Mouse (Mus musculus): ENCODE results near the gene Itpkb. TPM values are rescaled to one million over a fixed set of nuclear protein-coding genes. Genes with fewer than 3 reads are reported as not detected.

The Itpkb gene
- polyA plus RNA-seq, 1 experiment from 2014 or later: 17.6 TPM

DNA sequence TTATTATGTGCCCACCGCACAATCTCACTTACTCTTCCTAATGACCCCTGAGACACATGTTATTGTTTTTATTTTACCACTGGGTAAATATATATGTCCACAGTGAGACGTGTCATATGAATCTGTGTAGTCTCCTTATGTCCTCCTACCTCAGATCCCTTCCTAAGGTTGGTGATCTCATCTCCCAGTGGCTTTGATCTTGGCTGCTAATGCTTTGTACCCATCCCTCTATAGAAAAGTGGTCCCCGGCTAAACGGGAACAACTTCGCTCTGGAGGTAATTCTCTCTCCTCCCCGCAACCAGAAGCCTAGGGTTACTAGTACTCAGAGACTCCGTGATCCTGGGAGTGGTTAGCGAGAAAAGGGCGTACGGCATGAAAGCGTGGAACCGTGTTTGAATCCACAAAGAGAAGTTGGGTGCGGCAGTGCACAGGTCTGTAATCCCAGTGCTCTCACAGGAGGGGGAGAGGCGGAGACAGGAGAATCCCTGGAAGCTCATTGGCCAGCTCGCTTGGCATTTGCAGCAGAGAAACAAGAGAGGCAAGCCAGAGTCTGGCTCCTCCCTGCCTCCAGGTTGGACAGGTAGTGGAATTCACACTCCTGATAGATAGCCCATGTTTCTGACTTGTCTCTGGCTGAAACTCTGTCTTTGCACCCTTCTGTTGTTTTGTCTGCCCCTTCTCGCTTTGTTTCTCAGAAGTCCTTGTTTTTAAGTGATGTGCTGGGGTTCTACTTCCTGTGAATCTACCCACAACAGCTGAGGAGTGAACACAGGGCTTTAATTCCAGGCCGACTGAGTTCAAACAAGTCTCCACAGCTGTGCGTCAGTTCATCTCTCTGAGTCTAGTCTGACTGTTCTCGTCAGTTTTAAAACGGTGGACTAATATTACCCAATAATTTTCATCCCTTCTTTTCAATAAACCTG, 16.5 kb upstream of the Itpkb start:
- DNase-seq (ENCODE audit: low spot score): peak; percentile 86

DNA sequence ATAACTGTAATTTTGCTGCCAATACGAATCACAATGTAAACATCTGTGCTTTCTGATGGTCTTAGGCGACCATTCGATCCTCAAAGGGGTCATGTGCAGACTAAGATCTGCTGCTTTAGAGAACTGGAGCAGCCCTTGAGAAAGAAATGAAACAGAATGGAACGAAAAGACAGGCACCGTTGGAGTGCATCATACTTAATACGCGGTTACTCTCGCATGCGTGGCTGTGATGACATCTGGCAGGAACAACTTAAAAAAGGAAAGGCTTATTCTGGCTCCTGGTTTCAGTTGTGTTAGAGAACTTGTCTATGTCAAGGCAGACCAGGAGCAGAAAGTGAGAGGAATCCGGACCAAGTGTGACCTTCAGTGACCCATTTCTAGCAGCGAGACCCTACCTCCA, 15.6 kb upstream of the Itpkb start:
- DNase-seq (ENCODE audit: low spot score): peak; percentile 53

DNA sequence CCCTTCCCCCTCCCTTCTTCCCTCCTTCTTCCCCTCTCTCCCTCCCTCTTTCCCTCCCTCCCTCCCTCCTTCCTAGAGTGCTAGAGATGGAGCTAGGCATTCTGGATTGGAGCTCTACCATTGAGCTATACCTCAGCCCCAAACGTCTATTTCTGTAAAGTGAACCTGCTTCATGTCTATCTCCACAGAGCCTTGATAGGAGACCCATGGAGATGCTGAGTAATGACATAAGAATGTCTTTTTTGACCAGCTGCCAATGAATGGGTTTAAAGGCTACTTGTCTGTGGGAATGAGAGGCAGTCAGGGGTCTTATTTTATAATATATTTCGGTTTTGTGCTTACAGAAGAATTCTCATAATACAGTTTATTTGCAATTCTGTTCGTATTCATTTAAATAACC, 15.2 kb upstream of the Itpkb start:
- no peak for DNase-seq (ENCODE audit: low spot score)

DNA sequence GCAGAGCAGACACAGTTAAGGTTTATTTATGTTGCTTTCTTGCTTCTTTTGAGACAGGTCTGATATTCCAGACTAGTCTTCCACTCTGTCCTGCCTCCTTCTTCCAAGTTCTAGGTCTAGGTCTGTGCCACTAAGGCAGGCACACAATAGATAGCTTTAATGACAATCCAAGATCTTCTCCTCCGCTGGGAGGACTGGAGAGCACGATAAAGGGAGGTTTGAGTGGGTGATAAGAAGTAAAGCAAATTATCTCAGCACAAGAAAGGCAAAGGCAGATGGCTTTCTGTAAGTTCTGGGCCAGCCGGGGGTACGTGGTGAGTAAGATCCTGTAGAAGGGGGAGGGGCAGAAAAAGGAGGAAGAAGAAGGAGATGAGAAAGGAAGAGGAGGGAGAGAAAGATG, 12.8 kb upstream of the Itpkb start:
- no peak for DNase-seq (ENCODE audit: low spot score)

DNA sequence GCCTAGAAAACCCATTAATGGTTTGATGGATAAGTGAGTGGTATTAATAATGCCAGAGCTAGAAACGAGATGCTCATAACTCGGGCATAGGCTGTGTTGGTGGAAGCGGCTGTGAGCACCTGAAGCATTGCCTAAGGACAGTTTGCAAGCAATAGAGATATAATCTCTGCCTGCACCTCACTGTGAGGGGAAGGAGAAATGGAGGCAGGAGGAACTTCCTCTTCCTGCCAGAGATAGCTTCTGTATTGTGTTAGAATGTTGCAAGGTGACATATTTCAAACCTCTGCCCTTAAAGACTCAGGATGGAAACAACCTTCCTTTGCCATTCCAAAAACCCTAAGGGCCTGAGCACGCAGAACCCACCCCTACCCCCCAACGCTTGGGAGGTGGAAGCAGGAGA, 11.9 kb upstream of the Itpkb start:
- no peak for DNase-seq (ENCODE audit: low spot score)

DNA sequence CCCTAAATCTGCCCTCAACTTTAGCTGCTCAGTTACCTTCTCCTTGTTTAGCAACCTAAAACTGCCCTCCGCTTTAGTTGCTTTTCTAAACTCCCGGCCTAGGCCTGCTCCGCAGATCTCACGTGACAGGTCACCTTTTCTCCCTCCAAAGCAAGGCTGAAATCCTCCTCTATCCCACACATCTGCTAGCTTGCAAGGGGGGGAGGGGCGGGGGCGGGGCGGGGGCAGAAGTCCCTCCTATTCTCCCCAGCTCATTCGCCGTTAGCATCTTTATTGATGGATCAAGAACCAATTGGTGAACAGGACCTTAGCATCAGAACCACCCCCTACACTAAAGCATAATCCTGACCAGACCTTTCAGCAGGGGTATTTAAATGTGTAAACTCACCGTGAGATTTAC, 10.4 kb upstream of the Itpkb start:
- DNase-seq (ENCODE audit: low spot score): no peak

DNA sequence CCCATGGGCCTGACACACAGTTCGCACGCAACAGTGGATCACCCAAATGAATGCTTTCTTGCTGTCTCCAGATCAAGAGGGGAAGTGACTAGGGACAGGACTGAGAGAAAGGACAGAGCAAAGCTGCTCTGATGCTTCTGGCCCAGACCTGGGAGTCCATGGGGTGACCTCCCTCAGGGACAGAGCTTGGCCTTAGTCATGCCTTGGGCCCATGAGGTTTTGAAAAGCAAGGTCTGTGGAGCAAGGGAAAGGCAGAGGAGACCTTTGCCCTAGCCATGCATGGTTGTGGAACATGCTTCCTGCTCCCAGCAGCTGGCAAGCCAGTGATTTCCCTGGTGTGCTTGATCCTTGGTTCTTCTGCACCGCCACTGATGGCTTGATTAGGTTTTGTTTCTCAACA, 7.4 kb upstream of the Itpkb start:
- no peak for DNase-seq (ENCODE audit: low spot score)

DNA sequence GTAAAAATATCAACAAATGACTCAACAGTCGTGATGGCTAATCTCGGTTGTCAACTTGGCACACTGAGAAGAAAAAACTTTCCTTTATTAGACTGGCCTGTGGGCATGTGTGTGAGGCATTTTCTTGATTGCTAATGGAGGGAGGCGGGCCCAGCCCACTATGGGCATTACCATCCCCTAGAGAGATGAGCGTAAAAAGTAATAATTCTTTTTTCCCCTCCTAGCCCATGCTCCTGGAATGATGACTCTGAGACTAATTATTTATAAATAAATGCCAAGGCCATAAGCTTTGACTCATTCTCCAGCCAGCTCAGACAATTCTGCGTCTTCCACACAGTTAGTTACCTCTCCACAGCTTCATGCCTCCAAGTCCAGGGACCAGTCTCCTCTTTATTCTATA, 6.8 kb upstream of the Itpkb start:
- no peak for DNase-seq (ENCODE audit: low spot score)

DNA sequence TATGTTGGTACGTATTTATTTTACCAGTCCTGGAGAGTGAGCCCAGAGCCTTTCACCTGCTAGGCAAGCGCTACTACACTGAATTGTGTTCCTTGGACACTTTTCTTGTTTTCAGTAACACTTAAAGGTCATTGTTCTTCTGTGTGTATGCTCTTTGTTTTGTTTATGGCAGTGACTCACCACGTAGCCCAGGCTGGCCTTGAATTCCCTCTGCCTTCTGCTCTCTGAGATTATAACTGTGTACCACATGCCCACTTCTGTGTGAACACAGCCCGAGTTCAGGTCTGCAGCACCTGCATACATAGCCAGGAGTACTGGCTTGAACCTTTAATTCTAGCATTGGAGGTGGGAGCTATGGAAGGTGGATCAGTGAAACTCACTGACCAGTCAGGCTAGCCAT, 6.0 kb upstream of the Itpkb start:
- DNase-seq (ENCODE audit: low spot score): no peak

DNA sequence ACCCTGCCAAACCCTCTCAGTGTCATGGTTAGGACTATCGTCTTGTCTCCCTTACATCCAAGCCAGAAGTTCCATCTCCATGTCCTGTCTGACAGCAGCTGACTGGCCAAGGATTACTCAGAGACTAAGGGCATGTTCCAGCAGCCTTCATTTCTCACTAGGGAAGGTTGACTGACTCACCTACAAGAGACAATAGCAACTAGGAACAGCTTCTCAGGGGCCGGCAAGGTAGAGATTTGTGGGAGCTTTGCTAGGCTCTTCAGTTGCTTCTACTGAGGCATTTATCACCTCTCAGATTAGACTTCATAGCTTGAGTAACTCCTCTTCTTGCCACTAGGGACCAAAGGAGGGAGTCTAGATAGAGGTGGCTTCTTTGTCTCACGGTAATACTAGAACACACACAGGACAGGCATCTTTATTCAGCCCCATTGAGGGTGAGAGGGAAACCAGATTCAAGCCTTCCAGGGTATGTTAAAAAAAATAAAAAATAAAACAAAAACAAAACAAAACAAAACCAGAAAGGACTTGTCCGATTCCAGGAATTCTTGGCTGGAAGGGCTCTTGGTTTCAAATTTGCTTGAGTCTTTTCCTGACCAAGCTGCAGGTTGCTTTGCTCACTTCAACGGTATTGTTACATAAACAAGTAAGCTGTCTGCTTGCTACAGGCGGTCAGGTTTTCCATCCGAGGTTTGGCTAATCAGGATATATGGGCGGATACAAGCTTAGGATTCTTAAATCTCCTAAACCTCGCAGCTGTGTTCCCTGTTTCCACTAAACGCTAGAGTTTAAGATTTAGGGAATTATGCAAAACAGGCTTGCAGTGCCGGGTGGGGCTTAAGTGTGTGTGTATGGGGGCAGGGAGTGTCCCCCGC, 1.3 kb upstream of the Itpkb start:
- peak; percentile 70 for DNase-seq (ENCODE audit: low spot score)

DNA sequence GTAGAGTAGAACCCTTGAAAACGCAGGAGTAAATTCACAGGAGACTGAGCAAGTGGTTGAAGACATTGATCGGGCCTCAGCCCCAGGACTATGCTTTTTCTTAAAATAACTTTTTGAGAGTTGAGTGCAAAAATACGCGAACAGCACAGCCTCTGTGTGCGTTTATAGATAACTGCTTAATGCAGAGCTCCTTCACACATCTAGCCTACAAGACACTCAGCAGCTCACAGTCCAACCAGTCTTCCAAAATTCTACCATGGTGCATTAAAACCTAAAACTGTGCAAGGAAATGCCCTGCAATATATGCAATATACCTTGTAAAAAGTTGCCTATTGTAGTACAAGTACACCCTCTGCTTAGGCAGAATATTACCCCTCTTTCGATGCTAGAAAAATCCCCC, 579 bp upstream of the Itpkb start:
- peak; percentile 51 for DNase-seq (ENCODE audit: low spot score)

DNA sequence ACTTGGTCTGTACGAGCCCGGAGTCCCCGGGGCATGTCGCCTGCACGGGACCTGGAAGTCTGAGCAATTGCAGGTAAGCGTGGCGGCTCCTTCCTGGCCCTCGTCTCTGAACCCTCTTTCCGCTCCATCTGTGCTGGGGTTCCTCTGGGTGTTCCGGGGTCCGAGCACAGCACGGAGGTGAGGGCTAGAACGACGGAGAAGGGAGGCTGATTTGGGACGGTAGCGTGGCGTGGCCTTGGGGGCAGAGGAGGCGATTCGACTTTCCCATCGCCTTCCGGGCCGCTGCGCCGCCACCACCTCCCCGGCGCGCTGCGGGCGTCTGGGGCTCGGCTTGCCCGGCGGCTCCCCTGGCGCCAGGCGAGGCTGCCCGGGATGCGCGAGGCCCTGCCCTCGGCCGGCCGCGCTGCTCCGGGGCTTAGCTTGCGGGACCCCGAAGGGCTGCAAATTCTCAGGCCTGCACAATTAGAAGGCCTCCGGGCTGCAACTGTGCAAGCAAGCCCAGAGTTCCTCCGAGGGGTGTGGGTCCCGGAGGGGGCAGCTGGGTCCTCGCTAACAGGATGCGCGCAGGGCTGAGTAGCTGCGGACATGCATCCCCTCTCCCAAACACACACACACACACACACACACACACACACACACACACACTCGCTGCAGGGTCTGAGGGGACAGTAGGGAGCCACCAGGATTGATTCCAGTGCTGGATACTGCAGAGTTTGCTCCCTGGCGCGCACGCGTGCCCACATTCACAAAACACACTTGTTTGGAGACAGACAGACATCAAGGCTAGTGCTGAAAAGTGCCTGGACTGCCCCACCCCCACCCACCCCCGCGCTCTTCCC, 641 bp downstream of the Itpkb start:
- no peak for DNase-seq (ENCODE audit: low spot score)

DNA sequence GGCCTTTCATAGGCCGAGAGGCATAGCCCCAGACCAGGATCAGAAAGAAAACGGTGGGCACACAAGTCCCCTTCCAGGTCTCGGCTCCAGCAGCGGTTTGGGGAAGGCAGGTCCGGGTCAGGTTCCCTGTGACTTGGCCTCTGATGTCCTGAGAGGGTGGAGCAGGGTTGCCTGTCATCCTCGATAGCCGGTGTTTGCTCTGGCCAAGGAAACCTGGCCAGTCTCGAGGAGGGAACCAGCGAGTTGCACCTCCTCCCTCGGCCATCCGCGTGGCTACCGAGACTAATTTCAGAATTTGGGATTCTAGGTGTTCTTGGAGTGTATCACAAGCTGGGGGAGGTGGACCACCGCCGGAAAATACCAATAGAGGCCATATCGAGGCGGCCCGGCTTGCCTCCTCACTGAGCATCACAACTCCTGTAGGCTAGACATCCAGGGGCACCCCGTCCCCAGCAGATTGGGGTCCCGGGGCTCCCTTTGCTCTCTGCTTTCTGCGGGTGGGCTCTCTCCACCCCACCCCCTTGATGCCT, 1.3 kb downstream of the Itpkb start:
- no peak for DNase-seq (ENCODE audit: low spot score)

DNA sequence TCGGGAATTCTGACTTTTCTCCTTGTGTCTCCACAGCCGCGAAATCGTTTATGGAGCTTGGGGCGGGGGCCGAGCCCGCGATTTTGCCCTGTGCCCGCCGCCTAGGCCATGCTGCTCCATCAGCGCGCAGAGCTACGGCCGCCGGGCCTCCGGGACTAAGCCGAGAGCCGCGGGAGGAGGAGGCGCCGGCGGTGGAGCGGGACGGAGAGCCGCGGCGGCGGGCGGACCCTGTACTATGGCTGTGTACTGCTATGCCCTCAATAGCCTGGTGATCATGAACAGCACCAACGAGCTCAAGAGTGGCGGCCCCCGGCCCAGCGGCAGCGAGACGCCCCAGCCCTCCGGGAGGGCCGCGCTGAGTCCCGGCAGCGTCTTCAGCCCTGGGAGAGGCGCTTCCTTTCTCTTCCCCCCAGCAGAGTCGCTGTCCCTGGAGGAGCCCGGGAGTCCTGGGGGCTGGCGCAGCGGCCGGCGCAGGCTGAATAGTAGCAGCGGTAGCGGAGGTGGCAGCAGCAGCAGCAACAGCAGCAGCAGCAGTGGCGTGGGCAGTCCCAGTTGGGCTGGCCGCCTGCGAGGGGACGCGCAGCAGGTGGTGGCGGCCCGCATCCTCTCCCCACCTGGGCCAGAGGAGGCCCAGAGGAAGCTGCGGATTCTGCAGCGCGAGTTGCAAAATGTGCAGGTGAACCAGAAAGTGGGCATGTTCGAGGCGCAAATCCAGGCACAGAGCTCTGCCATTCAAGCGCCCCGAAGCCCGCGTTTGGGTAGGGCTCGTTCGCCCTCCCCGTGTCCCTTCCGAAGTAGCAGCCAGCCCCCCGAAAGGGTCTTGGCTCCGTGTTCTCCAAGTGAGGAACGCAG, 2.0 kb downstream of the Itpkb start:
- peak; percentile 35 for DNase-seq (ENCODE audit: low spot score)

DNA sequence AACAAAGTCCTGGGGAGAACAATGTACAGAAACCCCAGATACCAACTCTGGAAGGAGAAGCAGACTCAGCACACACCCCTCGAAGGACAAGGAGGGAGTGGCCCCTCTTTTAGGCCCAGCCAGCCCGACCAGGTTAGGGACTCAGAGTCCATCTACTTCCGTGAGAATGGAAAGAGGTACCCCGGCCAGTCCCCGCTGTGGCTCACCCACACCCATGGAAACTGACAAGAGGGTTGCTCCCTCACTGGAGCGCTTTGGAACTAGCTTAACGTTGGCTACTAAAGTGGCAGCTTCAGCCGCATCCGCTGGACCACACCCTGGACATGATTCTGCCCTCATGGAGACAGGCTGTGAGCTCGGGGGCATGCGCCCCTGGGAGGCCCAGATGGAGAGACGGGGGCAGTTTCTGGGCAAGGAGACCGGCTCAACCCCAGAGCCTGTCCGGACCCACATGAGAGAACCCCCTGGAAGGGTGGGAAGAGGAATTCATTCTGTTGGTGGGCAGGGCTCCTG, 2.7 kb downstream of the Itpkb start:
- DNase-seq (ENCODE audit: low spot score): no peak

DNA sequence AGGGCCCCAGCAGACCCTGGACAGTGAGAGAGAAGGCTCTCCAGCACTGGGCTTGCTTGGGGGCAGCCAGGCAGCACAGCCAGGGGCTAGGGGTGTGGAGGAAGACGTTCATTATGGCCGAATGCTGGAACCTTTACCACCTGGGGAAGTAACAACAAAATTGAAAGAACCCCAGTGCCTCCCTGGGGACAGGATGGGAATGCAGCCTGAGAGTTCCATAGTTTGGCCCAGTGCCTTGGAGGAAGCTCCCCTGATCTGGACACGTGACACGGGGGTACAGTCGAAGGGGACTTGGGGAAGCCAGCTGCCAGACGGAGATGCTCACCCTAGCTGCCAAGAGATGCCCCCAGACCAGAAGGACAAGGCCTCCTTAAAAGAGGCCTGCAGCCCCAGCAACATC, 3.3 kb downstream of the Itpkb start:
- DNase-seq (ENCODE audit: low spot score): no peak

DNA sequence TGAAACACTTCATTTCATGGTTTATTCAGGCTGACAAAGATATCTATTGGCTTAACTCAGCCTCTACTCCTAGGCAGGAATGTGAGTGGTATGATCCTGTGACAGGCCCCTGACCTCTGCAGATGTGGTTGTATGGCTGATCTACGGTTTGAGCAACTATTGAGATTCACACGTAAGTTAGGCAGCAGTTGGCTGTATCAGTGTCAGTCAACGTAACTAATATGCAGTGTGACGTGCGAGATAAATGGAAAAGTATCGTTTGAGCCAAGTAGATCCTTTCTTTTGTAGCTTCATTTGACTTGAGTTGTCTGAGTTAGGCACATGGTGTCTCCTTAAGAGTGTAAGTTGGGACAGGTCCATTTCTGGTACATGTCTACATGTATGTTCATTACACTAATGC, 4.3 kb downstream of the Itpkb start:
- no peak for DNase-seq (ENCODE audit: low spot score)

DNA sequence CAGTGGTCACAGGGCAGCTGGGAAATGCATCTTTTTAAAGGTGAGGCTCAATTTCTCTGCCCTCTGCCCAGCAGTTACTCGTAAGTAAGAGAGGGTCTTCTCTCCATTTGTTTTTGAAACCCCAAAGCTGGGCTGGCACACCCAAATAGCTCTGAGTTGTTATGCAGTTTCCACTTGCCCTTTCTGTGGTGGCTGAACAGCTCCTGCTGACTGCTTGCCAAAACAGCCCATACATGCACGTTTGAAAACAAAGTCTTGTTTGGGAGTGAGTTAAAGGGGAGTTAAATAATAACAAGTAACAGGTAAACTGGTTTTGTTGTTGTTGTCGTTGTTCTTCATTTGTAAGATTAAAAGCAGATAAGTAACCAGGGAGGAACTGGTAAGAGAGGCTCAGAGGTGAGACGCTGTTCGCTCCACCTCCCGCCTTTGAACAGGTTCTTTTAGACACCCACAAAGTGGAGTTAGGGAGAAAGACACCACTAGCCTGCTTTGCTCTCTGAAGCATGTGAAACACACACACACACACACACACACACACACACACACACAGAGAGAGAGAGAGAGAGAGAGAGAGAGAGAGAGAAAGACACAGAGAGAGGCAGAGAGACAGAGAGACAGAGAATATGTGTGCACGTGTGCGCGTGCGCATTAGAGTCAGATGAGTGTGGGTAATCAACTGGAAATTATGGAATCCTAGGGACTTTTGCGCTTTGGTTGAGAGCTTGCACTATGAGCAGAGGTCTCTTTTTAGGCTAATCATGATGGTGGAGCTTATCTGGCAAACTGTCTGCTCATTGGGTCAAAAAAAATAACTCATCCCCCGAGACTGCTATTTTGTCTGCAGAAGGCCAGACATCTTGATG, 5.5 kb downstream of the Itpkb start:
- no peak for DNase-seq (ENCODE audit: low spot score)

DNA sequence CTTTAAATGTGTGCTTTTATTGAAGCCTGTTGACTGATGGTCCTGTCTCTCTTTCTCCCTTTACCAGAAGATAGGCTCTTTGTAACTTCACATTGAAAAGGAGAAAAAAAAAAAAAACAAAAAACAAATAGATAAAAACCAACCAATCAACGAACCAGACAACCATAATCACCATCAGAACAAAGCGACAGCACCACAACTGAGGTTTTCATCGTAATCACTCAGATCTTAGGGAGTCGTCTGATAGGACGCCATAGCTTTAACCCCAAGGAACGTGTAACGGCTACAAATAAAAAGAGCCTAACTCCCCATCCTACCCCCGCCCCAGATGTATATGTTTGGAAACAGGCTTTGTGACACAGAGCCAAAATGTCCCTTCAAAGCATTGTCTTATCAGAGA, 8.1 kb downstream of the Itpkb start:
- no peak for DNase-seq (ENCODE audit: low spot score)
